29 mouse cellular contexts compared by ENCODE assay signal in genomic region chr13:96470556-96470955, GRCm38 (mm10). TPM values are rescaled to one million over a fixed set of nuclear protein-coding genes. Genes with fewer than 3 reads are reported as not detected.
"Had no signal": no experiment of that assay in that cellular context is flagged by ENCODE, and none has a peak within 500 bp of the region (broad histone marks: within the 10 kb centered on the region; RNA-seq: fewer than 3 reads in every experiment).

No protein-coding gene starts in this region.

- H3K4me1 ChIP-seq: heart, embryonic 10.5 days; heart, embryonic 12.5 days; hindbrain, embryonic 10.5 days; hindbrain, embryonic 12.5 days; limb, embryonic 10.5 days had no signal

- H3K9me3 ChIP-seq: heart, embryonic 10.5 days; heart, embryonic 12.5 days; hindbrain, embryonic 10.5 days; hindbrain, embryonic 12.5 days; limb, embryonic 10.5 days; limb, embryonic 12.5 days had no signal

- DNase-seq: gastrocnemius, adult 2 months; gastrocnemius, postnatal 10 days; gastrocnemius, postnatal 25 days; heart, adult 18-20 months; heart, postnatal 10 days; heart, postnatal 4 days; kidney, adult 18-20 months; kidney, adult 8-10 months; kidney, postnatal 10 days; kidney, postnatal 25 days; kidney, postnatal 4 days had no signal

- H3K9ac ChIP-seq: heart, embryonic 12.5 days; hindbrain, embryonic 12.5 days; hindbrain, embryonic 14.5 days; limb, embryonic 12.5 days had no signal

- H3K27me3 ChIP-seq: heart, embryonic 12.5 days; hindbrain, embryonic 12.5 days; limb, embryonic 12.5 days had no signal

- H3K27ac ChIP-seq: gastrocnemius, adult 2 months; heart, embryonic 10.5 days; hindbrain, embryonic 10.5 days; hindbrain, embryonic 12.5 days; hindbrain, embryonic 14.5 days; layer of hippocampus, adult 2 months; left cerebral cortex, adult 2 months; limb, embryonic 10.5 days; limb, embryonic 12.5 days had no signal

- H3K4me2 ChIP-seq: heart, embryonic 12.5 days; hindbrain, embryonic 12.5 days; hindbrain, embryonic 14.5 days; limb, embryonic 12.5 days had no signal

- H3K36me3 ChIP-seq: heart, embryonic 10.5 days; heart, embryonic 12.5 days; hindbrain, embryonic 10.5 days; hindbrain, embryonic 12.5 days; limb, embryonic 10.5 days; limb, embryonic 12.5 days had no signal

- ATAC-seq: forebrain, embryonic 16.5 days; hindbrain, embryonic 16.5 days; inflammation-experienced regulatory T-cells, adult 6 months; intestine, postnatal 0 days had no signal

- H3K4me3 ChIP-seq: gastrocnemius, adult 2 months; heart, embryonic 10.5 days; heart, embryonic 12.5 days; hindbrain, embryonic 10.5 days; hindbrain, embryonic 12.5 days; layer of hippocampus, adult 2 months; left cerebral cortex, adult 2 months; limb, embryonic 10.5 days; limb, embryonic 12.5 days had no signal

RNA-seq across cellular contexts. Expression of gene Ankdd1b, which starts 0.4 kb away (rescaled TPM):
- polyA plus RNA-seq: forebrain, embryonic 16.5 days; hindbrain, embryonic 10.5 days; hindbrain, embryonic 14.5 days; inflammation-experienced regulatory T-cells, adult 6 months; kidney, embryonic 16.5 days; limb, embryonic 10.5 days had no signal

RNA-seq across cellular contexts. Expression of gene Gm17622, which starts 20.0 kb away (rescaled TPM):
- polyA plus RNA-seq: forebrain, embryonic 16.5 days; frontal cortex, adult 2 months; heart, embryonic 10.5 days; heart, embryonic 12.5 days; heart, embryonic 14.5 days; heart, embryonic 16.5 days; hindbrain, embryonic 10.5 days; hindbrain, embryonic 12.5 days; hindbrain, embryonic 14.5 days; hindbrain, embryonic 16.5 days; inflammation-experienced regulatory T-cells, adult 6 months; intestine, postnatal 0 days; kidney, embryonic 14.5 days; kidney, embryonic 16.5 days; limb, embryonic 10.5 days; limb, embryonic 12.5 days had no signal
